17 mouse cellular contexts compared by ENCODE assay signal in the genomic region with DNA sequence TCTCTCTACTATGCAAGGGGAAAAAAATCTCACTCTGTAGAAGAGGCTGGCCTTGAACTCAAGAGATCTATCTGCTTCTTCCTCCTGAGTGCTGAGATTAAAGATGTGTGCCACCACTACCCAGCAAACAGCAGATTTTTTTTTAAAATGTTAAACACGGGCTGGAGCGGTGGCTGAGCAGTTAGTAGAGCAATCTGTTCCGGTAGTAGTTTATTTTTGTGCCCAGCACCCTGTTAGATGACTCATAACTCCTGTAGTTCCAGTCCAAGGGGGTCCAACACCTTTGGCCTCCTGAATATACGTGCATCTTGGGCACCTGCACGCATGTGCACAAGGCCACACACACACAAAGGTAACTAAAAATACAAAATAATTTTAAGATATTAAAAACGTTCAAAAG. TPM values are rescaled to one million over a fixed set of nuclear protein-coding genes. Genes with fewer than 3 reads are reported as not detected.
DNase-seq lines count a peak whose midpoint lies in the region; ATAC-seq and TF ChIP-seq lines count a peak whose summit lies in the region.
"Had no signal": no experiment of that assay in that cellular context is flagged by ENCODE, and none has a peak within 500 bp of the region (broad histone marks: within the 10 kb centered on the region; RNA-seq: fewer than 3 reads in every experiment).

No protein-coding gene starts in this region.

- no peak overlapping the region for H3K4me2 ChIP-seq in forebrain, embryonic 16.5 days (ENCODE audit: low read length)
- H3K4me2 ChIP-seq: embryonic facial prominence, embryonic 15.5 days; heart, embryonic 11.5 days; hindbrain, embryonic 15.5 days; liver, embryonic 13.5 days; lung, embryonic 14.5 days; neural tube, embryonic 13.5 days had no signal

- H3K9me3 ChIP-seq in forebrain, embryonic 16.5 days (ENCODE audit: control insufficient read depth, low read length): no peaks in the 10 kb centered on the region
- H3K9me3 ChIP-seq: embryonic facial prominence, embryonic 15.5 days; hindbrain, embryonic 15.5 days; liver, embryonic 13.5 days; neural tube, embryonic 13.5 days had no signal

- no peak overlapping the region for H3K9ac ChIP-seq in forebrain, embryonic 16.5 days (replicated peaks; ENCODE audit: low read depth, low read length)
- H3K9ac ChIP-seq: embryonic facial prominence, embryonic 15.5 days; forebrain, postnatal 0 days; hindbrain, embryonic 15.5 days; liver, embryonic 13.5 days; lung, embryonic 14.5 days; neural tube, embryonic 13.5 days had no signal

- no peak overlapping the region for H3K4me3 ChIP-seq in olfactory bulb, adult 2 months (ENCODE audit: insufficient read depth, low read depth, low read length)
- H3K4me3 ChIP-seq in forebrain, embryonic 16.5 days (replicated peaks; ENCODE audit: low read length): no peak overlapping the region
- H3K4me3 ChIP-seq: embryonic facial prominence, embryonic 15.5 days; hindbrain, embryonic 15.5 days; liver, embryonic 13.5 days; neural tube, embryonic 13.5 days had no signal

- no peak for TF ChIP-seq POLR2A in olfactory bulb, adult 2 months (IDR thresholded peaks at IDR 0.05; ENCODE audit: insufficient read depth, low read depth, low read length)

- peak; percentile 19; the same call in 1 of the 2 replicates for ATAC-seq in frontal cortex, adult (ENCODE audit: low TSS enrichment)
- ATAC-seq in forebrain, embryonic 16.5 days: no peak

- 42% methylated on average over 6 of the region's 6 CpGs for WGBS in olfactory bulb, adult 2 months
- 87% methylated on average over 6 of the region's 6 CpGs for WGBS in forebrain, embryonic 16.5 days

- DNase-seq in frontal cortex, postnatal 14 days (ENCODE audit: low spot score in 2 of 2): no peak
- DNase-seq in right cerebral cortex, adult 18-20 months: peak; percentile 40
- no peak for DNase-seq in right cerebral cortex, postnatal 4 days
- peak; percentile 44 to 50 for DNase-seq in cerebellum, postnatal 25 days
- DNase-seq: kidney, adult 8-10 months; kidney, postnatal 10 days; liver, embryonic 13.5 days; lung, embryonic 14.5 days; midbrain, embryonic 14.5 days had no signal

- no peaks in the 10 kb centered on the region for H3K27me3 ChIP-seq in forebrain, embryonic 16.5 days (replicated peaks; ENCODE audit: control insufficient read depth, insufficient read depth, low read length)
- H3K27me3 ChIP-seq: embryonic facial prominence, embryonic 15.5 days; hindbrain, embryonic 15.5 days; liver, embryonic 13.5 days; neural tube, embryonic 13.5 days had no signal

- peak overlapping the region; percentile 86 for H3K27ac ChIP-seq in olfactory bulb, adult 2 months (ENCODE audit: insufficient read depth, low read depth, low read length)
- H3K27ac ChIP-seq in forebrain, embryonic 16.5 days (ENCODE audit: low read length): no peak overlapping the region
- H3K27ac ChIP-seq: embryonic facial prominence, embryonic 15.5 days; hindbrain, embryonic 15.5 days; liver, embryonic 13.5 days; neural tube, embryonic 13.5 days had no signal

- H3K36me3 ChIP-seq in forebrain, embryonic 16.5 days (ENCODE audit: control insufficient read depth, insufficient read depth): no peaks in the 10 kb centered on the region
- H3K36me3 ChIP-seq: hindbrain, embryonic 15.5 days; liver, embryonic 13.5 days; neural tube, embryonic 13.5 days had no signal

- TF ChIP-seq CTCF in olfactory bulb, adult 2 months (IDR thresholded peaks at IDR 0.05; ENCODE audit: insufficient read depth, low read depth, low read length): no peak

- H3K4me1 ChIP-seq in olfactory bulb, adult 2 months (ENCODE audit: control insufficient read depth, insufficient read depth, low read length): peaks cover 12% of the 10 kb centered on the region
- peaks cover 2% of the 10 kb centered on the region; the same call in 1 of the 2 replicates for H3K4me1 ChIP-seq in forebrain, embryonic 16.5 days (replicated peaks; ENCODE audit: control insufficient read depth, insufficient read depth, low read length)
- H3K4me1 ChIP-seq: hindbrain, embryonic 15.5 days had no signal

RNA-seq across cellular contexts. Expression of a gene that starts 16.9 kb away (rescaled TPM):
- 173 and 235 TPM in 2 replicates for polyA plus RNA-seq in olfactory bulb, adult 2 months (2012; ENCODE audit: insufficient read depth, insufficient read length, low replicate concordance, missing spikeins)
- polyA plus RNA-seq in forebrain, embryonic 16.5 days (2015; fragmentation: Nextera tagmentation; extraction: Ambion mirVana): 120 and 122 TPM in 2 replicates

RNA-seq across cellular contexts. Expression of a gene that starts 17.1 kb away (rescaled TPM):
- polyA plus RNA-seq in olfactory bulb, adult 2 months (2012; ENCODE audit: insufficient read depth, insufficient read length, low replicate concordance, missing spikeins): not detected in 2 replicates
- polyA plus RNA-seq in forebrain, embryonic 16.5 days (2015; fragmentation: Nextera tagmentation; extraction: Ambion mirVana): 80.5 and 90.1 TPM in 2 replicates

RNA-seq across cellular contexts. Expression of a gene that starts 50.5 kb away (rescaled TPM):
- not detected in 2 replicates for polyA plus RNA-seq in olfactory bulb, adult 2 months (2012; ENCODE audit: insufficient read depth, insufficient read length, low replicate concordance, missing spikeins)
- 3.3 and 4.0 TPM in 2 replicates for polyA plus RNA-seq in forebrain, embryonic 16.5 days (2015; fragmentation: Nextera tagmentation; extraction: Ambion mirVana)

RNA-seq across cellular contexts. Expression of a gene that starts 59.4 kb away (rescaled TPM):
- polyA plus RNA-seq in olfactory bulb, adult 2 months (2012; ENCODE audit: insufficient read depth, insufficient read length, low replicate concordance, missing spikeins): not detected in 2 replicates
- polyA plus RNA-seq in forebrain, embryonic 16.5 days (2015; fragmentation: Nextera tagmentation; extraction: Ambion mirVana): 2.5 and 3.7 TPM in 2 replicates

Comparison
In these comparisons a context has a peak if more than half of its experiments do, and no peak if none do; other contexts are left out.
1. DNase-seq: peak in right cerebral cortex, adult 18-20 months (single experiment) and cerebellum, postnatal 25 days (2 of 2); none in frontal cortex, postnatal 14 days (0 of 2) and right cerebral cortex, postnatal 4 days (single experiment).